Mouse (Mus musculus): ENCODE data around the gene Kmt2c. TPM values are rescaled to one million over a fixed set of nuclear protein-coding genes. Genes with fewer than 3 reads are reported as not detected.

Gene Kmt2c
- total and polyA plus RNA-seq, 2 experiments, result 5.1 to 20.1 TPM

DNA sequence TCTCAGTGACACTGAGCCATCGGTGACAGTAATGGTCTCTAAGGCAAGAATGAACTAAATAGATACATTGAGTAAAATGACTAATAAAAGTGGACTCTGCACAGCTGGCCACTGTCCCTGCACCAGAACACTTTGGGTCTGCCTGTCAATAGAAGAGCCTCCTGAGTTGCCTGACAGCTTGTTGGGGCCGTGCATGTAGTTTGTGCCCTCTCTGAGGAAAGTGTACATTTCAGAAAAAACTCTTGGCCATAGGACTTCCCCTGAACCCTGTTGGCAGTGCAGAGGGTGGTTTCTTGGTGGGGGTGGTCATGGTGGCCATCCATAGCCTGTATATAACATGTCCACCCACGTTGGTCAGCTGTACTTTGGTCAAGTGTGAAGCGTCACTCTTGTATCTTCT, 244.1 kb downstream of the Kmt2c start:
- no peak for DNase-seq (ENCODE audit: extremely low read depth, low read depth, low spot score)
- Histone ChIP-seq H3K4me1 (ENCODE audit: control insufficient read depth, insufficient read depth, low read length) (peaks cover 15% of the 10 kb centered on the region), H3K27me3 (ENCODE audit: control insufficient read depth, insufficient read depth, low read length) (no peaks in the 10 kb centered on the region), H3K4me3 (ENCODE audit: insufficient read depth, low read depth, low read length) (no peak overlapping the region), H3K27ac (replicated peaks; ENCODE audit: insufficient read depth, low read depth, low read length) (no peak overlapping the region), H3K9ac (ENCODE audit: low read depth, low read length) (no peak overlapping the region), H3K79me2 (ENCODE audit: control insufficient read depth, insufficient read depth, low read length) (no peaks in the 10 kb centered on the region), H3K36me3 (ENCODE audit: control insufficient read depth, insufficient read depth, low read length) (peaks cover 14% of the 10 kb centered on the region; the same call in 1 of the 2 replicates)
- WGBS, result 92% methylated on average over 4 of the region's 4 CpGs
- TF ChIP-seq CTCF (IDR thresholded peaks at IDR 0.05; ENCODE audit: low read depth, low read length) (no peak), POLR2A (IDR thresholded peaks at IDR 0.05; ENCODE audit: extremely low read depth, insufficient read depth, low read length) (no peak)

GRCm38 (mm10) chr5:25252825-25253544, 245.6 kb downstream of the Kmt2c start:
- 40% methylated on average over 8 of the region's 8 CpGs for WGBS
- Histone ChIP-seq H3K9ac (ENCODE audit: low read depth, low read length) (no peak overlapping the region), H3K4me3 (ENCODE audit: insufficient read depth, low read depth, low read length) (no peak overlapping the region)

DNA sequence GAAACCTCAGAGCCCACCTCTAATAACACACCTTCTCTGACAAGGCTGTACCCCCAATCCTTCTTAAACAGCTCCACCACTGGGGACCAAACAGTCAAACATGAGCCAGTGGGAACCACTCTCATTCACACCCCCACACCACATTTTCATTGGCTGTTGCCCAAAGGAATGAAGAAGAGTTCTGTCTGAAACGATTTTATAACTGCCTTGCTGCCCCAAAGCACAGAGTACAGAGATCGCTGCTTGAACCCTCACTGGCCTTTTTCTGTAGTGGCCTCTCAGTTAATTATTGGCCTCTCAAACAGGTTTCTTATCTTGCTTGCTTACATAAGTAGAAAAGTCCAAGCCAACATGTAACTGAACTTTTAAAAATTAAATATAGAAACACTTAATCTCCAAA, 246.2 kb downstream of the Kmt2c start:
- Histone ChIP-seq H3K27me3 (ENCODE audit: control insufficient read depth, insufficient read depth, low read length) (no peaks in the 10 kb centered on the region), H3K79me2 (ENCODE audit: control insufficient read depth, insufficient read depth, low read length) (no peaks in the 10 kb centered on the region), H3K4me3 (ENCODE audit: insufficient read depth, low read depth, low read length) (no peak overlapping the region), H3K36me3 (ENCODE audit: control insufficient read depth, insufficient read depth, low read length) (peaks cover 10% of the 10 kb centered on the region; the same call in 1 of the 2 replicates), H3K9ac (ENCODE audit: low read depth, low read length) (no peak overlapping the region), H3K4me1 (ENCODE audit: control insufficient read depth, insufficient read depth, low read length) (peaks cover 15% of the 10 kb centered on the region), H3K27ac (replicated peaks; ENCODE audit: insufficient read depth, low read depth, low read length) (peak overlapping the region; percentile 88)
- 19% methylated on average over 2 of the region's 2 CpGs for WGBS
- TF ChIP-seq CTCF (IDR thresholded peaks at IDR 0.05; ENCODE audit: low read depth, low read length) (no peak), POLR2A (IDR thresholded peaks at IDR 0.05; ENCODE audit: extremely low read depth, insufficient read depth, low read length) (no peak)
- peak; percentile 89 for DNase-seq (ENCODE audit: extremely low read depth, low read depth, low spot score)

More at GRCm38 (mm10) chr5:25252825-25253544, 245.6 kb downstream of the Kmt2c start:
- Histone ChIP-seq H3K27ac (replicated peaks; ENCODE audit: insufficient read depth, low read depth, low read length) (peak overlapping the region; percentile 82), H3K36me3 (ENCODE audit: control insufficient read depth, insufficient read depth, low read length) (peaks cover 11% of the 10 kb centered on the region; the same call in 1 of the 2 replicates), H3K79me2 (ENCODE audit: control insufficient read depth, insufficient read depth, low read length) (no peaks in the 10 kb centered on the region), H3K4me1 (ENCODE audit: control insufficient read depth, insufficient read depth, low read length) (peaks cover 15% of the 10 kb centered on the region), H3K27me3 (ENCODE audit: control insufficient read depth, insufficient read depth, low read length) (no peaks in the 10 kb centered on the region)
- no peak for TF ChIP-seq POLR2A (IDR thresholded peaks at IDR 0.05; ENCODE audit: extremely low read depth, insufficient read depth, low read length)
- no peak for TF ChIP-seq CTCF (IDR thresholded peaks at IDR 0.05; ENCODE audit: low read depth, low read length)
- DNase-seq (ENCODE audit: extremely low read depth, low read depth, low spot score), result peak; percentile 43

- Histone ChIP-seq H3K9ac (ENCODE audit: low read depth, low read length) (no peak overlapping the region), H3K27ac (replicated peaks; ENCODE audit: insufficient read depth, low read depth, low read length) (peak overlapping the region; percentile 67), H3K36me3 (ENCODE audit: control insufficient read depth, insufficient read depth, low read length) (peaks cover 5% of the 10 kb centered on the region; the same call in 1 of the 2 replicates), H3K4me1 (ENCODE audit: control insufficient read depth, insufficient read depth, low read length) (peaks cover 6% of the 10 kb centered on the region), H3K79me2 (ENCODE audit: control insufficient read depth, insufficient read depth, low read length) (no peaks in the 10 kb centered on the region), H3K27me3 (ENCODE audit: control insufficient read depth, insufficient read depth, low read length) (no peaks in the 10 kb centered on the region), H3K4me3 (ENCODE audit: insufficient read depth, low read depth, low read length) (no peak overlapping the region)
- 19% methylated on average over 3 of the region's 3 CpGs for WGBS
- peak; percentile 70 for DNase-seq (ENCODE audit: extremely low read depth, low read depth, low spot score)
- TF ChIP-seq CTCF (IDR thresholded peaks at IDR 0.05; ENCODE audit: low read depth, low read length), result no peak
- TF ChIP-seq POLR2A (IDR thresholded peaks at IDR 0.05; ENCODE audit: extremely low read depth, insufficient read depth, low read length), result no peak
These were observed 251.5 kb downstream of the Kmt2c start for GRCm38 (mm10) chr5:25247036-25247435.

GRCm38 (mm10) chr5:25246473-25246865, 252.1 kb downstream of the Kmt2c start:
- peaks cover 5% of the 10 kb centered on the region; the same call in 1 of the 2 replicates for H3K36me3 ChIP-seq (ENCODE audit: control insufficient read depth, insufficient read depth, low read length)
- no peak overlapping the region for H3K9ac ChIP-seq (ENCODE audit: low read depth, low read length)
- peaks cover 4% of the 10 kb centered on the region for H3K4me1 ChIP-seq (ENCODE audit: control insufficient read depth, insufficient read depth, low read length)
- H3K79me2 ChIP-seq (ENCODE audit: control insufficient read depth, insufficient read depth, low read length), result no peaks in the 10 kb centered on the region
- H3K27me3 ChIP-seq (ENCODE audit: control insufficient read depth, insufficient read depth, low read length), result no peaks in the 10 kb centered on the region
- no peak overlapping the region for H3K4me3 ChIP-seq (ENCODE audit: insufficient read depth, low read depth, low read length)
- peak; percentile 31 for DNase-seq (ENCODE audit: extremely low read depth, low read depth, low spot score)
- WGBS, result 50% methylated on average over 1 of the region's 1 CpGs
- H3K27ac ChIP-seq (replicated peaks; ENCODE audit: insufficient read depth, low read depth, low read length), result no peak overlapping the region
- no peak for TF ChIP-seq POLR2A (IDR thresholded peaks at IDR 0.05; ENCODE audit: extremely low read depth, insufficient read depth, low read length)
- no peak for TF ChIP-seq CTCF (IDR thresholded peaks at IDR 0.05; ENCODE audit: low read depth, low read length)
